Mouse (Mus musculus): ENCODE results near the gene Vmn1r8. TPM values are rescaled to one million over a fixed set of nuclear protein-coding genes. Genes with fewer than 3 reads are reported as not detected.
"Not testable (repeated sequence)": the region's sequence is repeated elsewhere in the genome, so short reads cannot be mapped to it uniquely, and the experiment has no call there.

The Vmn1r8 gene
- not detected in 2 replicates for polyA plus RNA-seq (2012; rRNA removed)

- H3K4me1 ChIP-seq (ENCODE audit: control insufficient read depth, insufficient read depth, low read length) = no peaks in the 10 kb centered on the region
- TF ChIP-seq CTCF (IDR thresholded peaks at IDR 0.05; ENCODE audit: extremely low read depth, insufficient read depth, low read length) (no peak), POLR2A (IDR thresholded peaks at IDR 0.05; ENCODE audit: extremely low read depth, insufficient read depth, low read length) (no peak)
- H3K4me3 ChIP-seq (ENCODE audit: insufficient read depth, low read length) = no peak within 1 kb of the TSS
- H3K27ac ChIP-seq (ENCODE audit: insufficient read depth, low read length) = no peak within 1 kb of the TSS
Measured at GRCm38 (mm10) chr6:57031984-57032383, at the start of gene Vmn1r8. Gene Vmn1r8 (plus strand): TSS chr6:57032284.

DNA sequence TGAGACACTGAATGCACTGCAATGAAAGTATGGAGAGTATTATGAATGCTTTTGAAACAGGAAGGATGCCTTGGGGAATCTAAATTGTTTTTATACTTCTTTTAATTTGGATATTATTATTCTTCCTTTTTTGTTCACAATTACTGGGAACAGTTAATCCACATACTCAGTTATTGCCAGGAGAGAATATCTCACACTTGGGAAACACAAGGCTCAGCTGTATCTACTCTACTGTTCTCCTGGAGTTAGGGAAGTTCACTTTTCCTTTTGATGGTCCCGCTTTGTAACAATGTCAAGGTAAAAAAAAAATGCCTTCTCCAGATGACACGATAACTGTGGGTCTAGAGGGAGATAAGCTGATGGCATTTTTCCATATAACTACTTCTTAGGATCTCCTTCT, 35.1 kb upstream of the Vmn1r8 start, which contains the start of gene Vmn1r6:
TSS of gene Vmn1r6 (plus strand) at position 301 of the 400 bp plus-strand sequence.
- Histone ChIP-seq H3K4me3 (ENCODE audit: insufficient read depth, low read length) (no peak within 1 kb of the TSS), H3K4me1 (ENCODE audit: control insufficient read depth, insufficient read depth, low read length) (no peaks in the 10 kb centered on the region), H3K27ac (ENCODE audit: insufficient read depth, low read length) (no peak within 1 kb of the TSS)
- TF ChIP-seq CTCF (IDR thresholded peaks at IDR 0.05; ENCODE audit: extremely low read depth, insufficient read depth, low read length) (no peak), POLR2A (IDR thresholded peaks at IDR 0.05; ENCODE audit: extremely low read depth, insufficient read depth, low read length) (no peak)

GRCm38 (mm10) chr6:57025224-57025623, 6.9 kb upstream of the Vmn1r8 start, which contains the start of gene Vmn1r7:
Gene Vmn1r7 (minus strand): TSS chr6:57025324.
- H3K27ac ChIP-seq (ENCODE audit: insufficient read depth, low read length); H3K4me1 ChIP-seq (ENCODE audit: control insufficient read depth, insufficient read depth, low read length); H3K4me3 ChIP-seq (ENCODE audit: insufficient read depth, low read length): not testable (repeated sequence)

DNA sequence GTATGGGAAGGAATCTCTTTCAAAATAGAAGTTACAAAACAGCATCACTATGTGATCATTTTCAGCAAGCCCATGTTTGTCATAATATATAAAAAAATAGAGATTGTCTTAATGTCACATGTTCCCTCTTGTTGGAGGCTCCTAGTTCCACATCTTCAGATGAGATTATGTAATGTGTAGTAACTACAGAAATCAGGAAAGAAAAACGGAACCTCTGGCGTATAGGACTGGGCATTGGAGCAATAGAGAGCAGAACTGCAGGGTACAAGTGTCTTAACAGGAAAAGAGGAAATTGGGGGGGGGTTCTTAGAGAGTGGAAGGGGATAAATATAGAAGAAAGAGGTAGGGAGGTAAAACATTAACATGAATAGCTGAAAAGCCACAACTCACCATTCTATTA, 2.6 kb downstream of the Vmn1r8 start:
- Histone ChIP-seq H3K4me3 (ENCODE audit: insufficient read depth, low read length) (no peak overlapping the region), H3K4me1 (ENCODE audit: control insufficient read depth, insufficient read depth, low read length) (no peaks in the 10 kb centered on the region), H3K27ac (ENCODE audit: insufficient read depth, low read length) (no peak overlapping the region)
- TF ChIP-seq POLR2A (IDR thresholded peaks at IDR 0.05; ENCODE audit: extremely low read depth, insufficient read depth, low read length) (no peak), CTCF (IDR thresholded peaks at IDR 0.05; ENCODE audit: extremely low read depth, insufficient read depth, low read length) (no peak)

- TF ChIP-seq CTCF (IDR thresholded peaks at IDR 0.05; ENCODE audit: extremely low read depth, insufficient read depth, low read length) = no peak
- TF ChIP-seq POLR2A (IDR thresholded peaks at IDR 0.05; ENCODE audit: extremely low read depth, insufficient read depth, low read length) = no peak
- H3K27ac ChIP-seq (ENCODE audit: insufficient read depth, low read length) = no peak overlapping the region
- H3K4me3 ChIP-seq (ENCODE audit: insufficient read depth, low read length) = no peak overlapping the region
- H3K4me1 ChIP-seq (ENCODE audit: control insufficient read depth, insufficient read depth, low read length) = no peaks in the 10 kb centered on the region
Measured at GRCm38 (mm10) chr6:57063730-57064129, 31.6 kb downstream of the Vmn1r8 start.

DNA sequence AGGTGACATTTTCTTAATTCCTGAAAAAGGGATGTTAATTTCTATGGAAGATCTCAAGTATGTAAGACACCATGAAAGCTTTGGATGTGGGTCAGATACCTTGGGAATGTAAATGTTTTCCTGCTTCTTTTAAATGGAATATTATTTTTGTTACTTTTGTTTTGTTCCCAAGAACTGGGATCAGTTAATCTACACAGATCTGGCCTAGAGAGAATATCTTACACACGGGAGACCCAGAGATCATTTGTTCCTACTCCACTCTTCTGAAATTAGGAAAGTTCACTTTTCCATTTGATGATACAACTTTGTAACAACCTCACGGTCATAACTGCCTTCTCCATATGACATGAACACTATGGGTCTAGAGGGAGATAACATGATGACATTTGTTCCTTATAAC, 34.4 kb downstream of the Vmn1r8 start, which contains the start of gene Vmn1r9:
TSS of gene Vmn1r9 (plus strand) at position 301 of the 400 bp plus-strand sequence.
- Histone ChIP-seq H3K27ac (ENCODE audit: insufficient read depth, low read length) (no peak within 1 kb of the TSS), H3K4me1 (ENCODE audit: control insufficient read depth, insufficient read depth, low read length) (no peaks in the 10 kb centered on the region), H3K4me3 (ENCODE audit: insufficient read depth, low read length) (no peak within 1 kb of the TSS)
- TF ChIP-seq CTCF (IDR thresholded peaks at IDR 0.05; ENCODE audit: extremely low read depth, insufficient read depth, low read length) (no peak), POLR2A (IDR thresholded peaks at IDR 0.05; ENCODE audit: extremely low read depth, insufficient read depth, low read length) (no peak)

Other genes with a start within 250 kb of the Vmn1r8 start
- gene Kbtbd2, start 234.5 kb upstream of the Vmn1r8 start, polyA plus RNA-seq (2012; rRNA removed) = 30.5 and 34.0 TPM in 2 replicates
- 27.9 and 31.8 TPM in 2 replicates for gene Fkbp9, start 200.2 kb upstream of the Vmn1r8 start, polyA plus RNA-seq (2012; rRNA removed)
- 52.6 and 54.6 TPM in 2 replicates for gene Nt5c3, start 108.4 kb upstream of the Vmn1r8 start, polyA plus RNA-seq (2012; rRNA removed)
- gene Vmn1r4, start 108.3 kb upstream of the Vmn1r8 start, polyA plus RNA-seq (2012; rRNA removed) = 0.26 and 0.35 TPM in 2 replicates
- not detected in 2 replicates for gene Vmn1r5, start 62.0 kb upstream of the Vmn1r8 start, polyA plus RNA-seq (2012; rRNA removed)
- not detected in 2 replicates for gene Vmn1r6, start 35.0 kb upstream of the Vmn1r8 start, polyA plus RNA-seq (2012; rRNA removed)
- gene Vmn1r7, start 7.0 kb upstream of the Vmn1r8 start, polyA plus RNA-seq (2012; rRNA removed) = not detected in 2 replicates
- gene Vmn1r9, start 34.5 kb downstream of the Vmn1r8 start, polyA plus RNA-seq (2012; rRNA removed) = not detected in 2 replicates
- not detected in 2 replicates for gene Vmn1r10, start 77.2 kb downstream of the Vmn1r8 start, polyA plus RNA-seq (2012; rRNA removed)
- not detected in 2 replicates for gene Vmn1r11, start 101.2 kb downstream of the Vmn1r8 start, polyA plus RNA-seq (2012; rRNA removed)
- gene Vmn1r12, start 124.6 kb downstream of the Vmn1r8 start, polyA plus RNA-seq (2012; rRNA removed) = not detected in 2 replicates
- gene Vmn1r13, start 171.0 kb downstream of the Vmn1r8 start, polyA plus RNA-seq (2012; rRNA removed) = not detected in 2 replicates
- not detected in 2 replicates for gene Vmn1r14, start 199.4 kb downstream of the Vmn1r8 start, polyA plus RNA-seq (2012; rRNA removed)
- gene Vmn1r15, start 225.7 kb downstream of the Vmn1r8 start, polyA plus RNA-seq (2012; rRNA removed) = not detected in 2 replicates